Mouse (Mus musculus) bone marrow macrophage, adult 2 months (primary cell): ENCODE measurements around the gene Ankrd52. TPM values are rescaled to one million over a fixed set of nuclear protein-coding genes. Genes with fewer than 3 reads are reported as not detected.
A peak's percentile ranks its signal among the peaks of the same experiment; 100 is the strongest.

Experiments
- H3K27ac ChIP-seq: 2 replicates; pipeline ENCODE4 v1.5.1; 2012; ENCODE audit warnings: low read depth, low read length; ENCODE audit not compliant: insufficient read depth
- H3K4me1 ChIP-seq: 2 replicates; pipeline ENCODE4 v1.6.1; 2012; ENCODE audit warnings: low read length; ENCODE audit not compliant: control insufficient read depth, insufficient read depth
- H3K4me3 ChIP-seq: 2 replicates; pipeline ENCODE4 v1.5.1; 2012; ENCODE audit warnings: mild to moderate bottlenecking, low read length, moderate library complexity; ENCODE audit not compliant: insufficient read depth
- CTCF ChIP-seq: IDR thresholded peaks from 2 replicates; pipeline ENCODE4 v1.5.1; 2012; ENCODE audit warnings: low read depth, mild to moderate bottlenecking, low read length, moderate library complexity
- POLR2A ChIP-seq: IDR thresholded peaks from 2 replicates; pipeline ENCODE4 v1.6.1; 2012; ENCODE audit warnings: mild to moderate bottlenecking, low read depth, low read length, borderline replicate concordance
- polyA plus RNA-seq: library from polyadenylated mRNA; stranded (reverse); fragments of >200 nt; gene quantifications from 2 replicates; pipeline ENCODE4 v1.2.4, GENCODE M21; 2012; ENCODE audit not compliant: missing spikeins, insufficient read depth, insufficient read length

Gene Ankrd52
- polyA plus RNA-seq, 1 experiment, result 34.8 TPM

- Histone ChIP-seq H3K4me3 (peak overlapping the region; percentile 81), H3K4me1 (peaks cover 28% of the 10 kb centered on the region), H3K27ac (peak overlapping the region; percentile 79)
- TF ChIP-seq POLR2A (no peak), CTCF (no peak)
Observed at GRCm38 (mm10) chr10:128412055-128412381, 35.1 kb downstream of the Ankrd52 start.

GRCm38 (mm10) chr10:128412558-128412957 is 35.6 kb downstream of the Ankrd52 start:
- TF ChIP-seq CTCF (no peak), POLR2A (no peak)
- H3K27ac ChIP-seq, result peak overlapping the region; percentile 79
- peaks cover 28% of the 10 kb centered on the region for H3K4me1 ChIP-seq
- peak overlapping the region; percentile 81 for H3K4me3 ChIP-seq

GRCm38 (mm10) chr10:128413076-128413475 is 36.2 kb downstream of the Ankrd52 start:
- TF ChIP-seq CTCF (no peak), POLR2A (no peak)
- H3K27ac ChIP-seq, result peak overlapping the region; percentile 14; the same call in 1 of the 2 replicates
- peaks cover 28% of the 10 kb centered on the region for H3K4me1 ChIP-seq
- H3K4me3 ChIP-seq, result peak overlapping the region; percentile 81

- no peak overlapping the region for H3K4me3 ChIP-seq
- no peak overlapping the region for H3K27ac ChIP-seq
- H3K4me1 ChIP-seq, result peaks cover 22% of the 10 kb centered on the region
- TF ChIP-seq POLR2A (no peak), CTCF (no peak)
Observed at GRCm38 (mm10) chr10:128414848-128415247, 37.9 kb downstream of the Ankrd52 start.

GRCm38 (mm10) chr10:128422426-128422825 is 45.5 kb downstream of the Ankrd52 start:
- Histone ChIP-seq H3K4me3 (no peak overlapping the region), H3K27ac (no peak overlapping the region), H3K4me1 (peaks cover 4% of the 10 kb centered on the region; the same call in 1 of the 2 replicates)
- TF ChIP-seq CTCF (no peak), POLR2A (no peak)

- no peak overlapping the region for H3K4me3 ChIP-seq
- peaks cover 4% of the 10 kb centered on the region; the same call in 1 of the 2 replicates for H3K4me1 ChIP-seq
- TF ChIP-seq CTCF (no peak), POLR2A (no peak)
- no peak overlapping the region for H3K27ac ChIP-seq
Observed at GRCm38 (mm10) chr10:128424604-128425003, 47.7 kb downstream of the Ankrd52 start.

GRCm38 (mm10) chr10:128425260-128425659 is 48.3 kb downstream of the Ankrd52 start:
- TF ChIP-seq POLR2A, result no peak
- Histone ChIP-seq H3K4me1 (peaks cover under 1% of the 10 kb centered on the region; the same call in 1 of the 2 replicates), H3K4me3 (no peak overlapping the region), H3K27ac (no peak overlapping the region)

- Histone ChIP-seq H3K27ac (no peak overlapping the region), H3K4me3 (no peak overlapping the region), H3K4me1 (no peaks in the 10 kb centered on the region)
- TF ChIP-seq POLR2A (no peak), CTCF (no peak)
Observed at GRCm38 (mm10) chr10:128429052-128429451, 52.1 kb downstream of the Ankrd52 start.

- no peak for TF ChIP-seq CTCF
- no peak for TF ChIP-seq POLR2A
- Histone ChIP-seq H3K4me1 (no peaks in the 10 kb centered on the region), H3K4me3 (no peak overlapping the region), H3K27ac (no peak overlapping the region)
Observed at GRCm38 (mm10) chr10:128429454-128429853, 52.5 kb downstream of the Ankrd52 start.

GRCm38 (mm10) chr10:128433417-128433816 is 56.5 kb downstream of the Ankrd52 start:
- TF ChIP-seq POLR2A, result no peak
- TF ChIP-seq CTCF, result no peak
- Histone ChIP-seq H3K4me3 (no peak overlapping the region), H3K27ac (no peak overlapping the region), H3K4me1 (peaks cover 3% of the 10 kb centered on the region; the same call in 1 of the 2 replicates)

- Histone ChIP-seq H3K4me1 (peaks cover 10% of the 10 kb centered on the region), H3K4me3 (no peak overlapping the region), H3K27ac (no peak overlapping the region)
- TF ChIP-seq POLR2A (no peak), CTCF (no peak)
Observed at GRCm38 (mm10) chr10:128434681-128435080, 57.8 kb downstream of the Ankrd52 start.
